Mouse (Mus musculus): ENCODE measurements around the gene Phactr4.
A peak's percentile ranks its signal among the peaks of the same experiment; 100 is the strongest.
"Not testable (repeated sequence)": the region's sequence is repeated elsewhere in the genome, so short reads cannot be mapped to it uniquely, and the experiment has no call there.

Gene Phactr4

GRCm38 (mm10) chr4:132421923-132422782, at the start of gene Phactr4:
Phactr4 (minus strand) TSS chr4:132422489.
- peak; percentile 98 to 99 for DNase-seq

- DNase-seq, result no peak
Observed at GRCm38 (mm10) chr4:132469873-132470272, 47.6 kb upstream of the Phactr4 start.

- DNase-seq, result no peak
Observed at GRCm38 (mm10) chr4:132464255-132464613, 41.9 kb upstream of the Phactr4 start.

- peak; percentile 93 to 95 for DNase-seq
Observed at GRCm38 (mm10) chr4:132463430-132464254, 41.4 kb upstream of the Phactr4 start, which contains the start of gene Med18. Med18 (minus strand) TSS chr4:132463921.

- no peak for DNase-seq
Observed at GRCm38 (mm10) chr4:132462836-132463235, 40.5 kb upstream of the Phactr4 start.

- no peak for DNase-seq
Observed at GRCm38 (mm10) chr4:132460225-132460624, 37.9 kb upstream of the Phactr4 start.

- no peak for DNase-seq
Observed at GRCm38 (mm10) chr4:132455561-132455960, 33.3 kb upstream of the Phactr4 start.

- no peak for DNase-seq
Observed at GRCm38 (mm10) chr4:132455146-132455545, 32.9 kb upstream of the Phactr4 start.

- DNase-seq, result no peak
Observed at GRCm38 (mm10) chr4:132454216-132454615, 31.9 kb upstream of the Phactr4 start.

GRCm38 (mm10) chr4:132449778-132450177, 27.5 kb upstream of the Phactr4 start:
- DNase-seq, result no peak

- no peak for DNase-seq
Observed at GRCm38 (mm10) chr4:132446105-132446504, 23.8 kb upstream of the Phactr4 start.

GRCm38 (mm10) chr4:132444516-132444915, 22.2 kb upstream of the Phactr4 start:
- DNase-seq, result no peak

- no peak for DNase-seq
Observed at GRCm38 (mm10) chr4:132437857-132438256, 15.6 kb upstream of the Phactr4 start.

GRCm38 (mm10) chr4:132432717-132433372, 10.6 kb upstream of the Phactr4 start:
- DNase-seq, result no peak

GRCm38 (mm10) chr4:132428022-132428542, 5.8 kb upstream of the Phactr4 start:
- DNase-seq, result no peak

GRCm38 (mm10) chr4:132427493-132427892, 5.2 kb upstream of the Phactr4 start:
- no peak for DNase-seq

GRCm38 (mm10) chr4:132426021-132426420, 3.7 kb upstream of the Phactr4 start:
- no peak for DNase-seq

GRCm38 (mm10) chr4:132424765-132425164, 2.5 kb upstream of the Phactr4 start:
- DNase-seq, result no peak

- no peak for DNase-seq
Observed at GRCm38 (mm10) chr4:132421556-132421922, 750 bp downstream of the Phactr4 start.

- DNase-seq, result no peak
Observed at GRCm38 (mm10) chr4:132420471-132420870, 1.8 kb downstream of the Phactr4 start.

- no peak for DNase-seq
Observed at GRCm38 (mm10) chr4:132415966-132416365, 6.3 kb downstream of the Phactr4 start.

- DNase-seq, result not testable (repeated sequence)
Observed at GRCm38 (mm10) chr4:132413257-132413656, 9.0 kb downstream of the Phactr4 start.

All from lung, postnatal 4 days (tissue).